Comparison of ENCODE assay signal across 8 mouse cellular contexts in the genomic region with DNA sequence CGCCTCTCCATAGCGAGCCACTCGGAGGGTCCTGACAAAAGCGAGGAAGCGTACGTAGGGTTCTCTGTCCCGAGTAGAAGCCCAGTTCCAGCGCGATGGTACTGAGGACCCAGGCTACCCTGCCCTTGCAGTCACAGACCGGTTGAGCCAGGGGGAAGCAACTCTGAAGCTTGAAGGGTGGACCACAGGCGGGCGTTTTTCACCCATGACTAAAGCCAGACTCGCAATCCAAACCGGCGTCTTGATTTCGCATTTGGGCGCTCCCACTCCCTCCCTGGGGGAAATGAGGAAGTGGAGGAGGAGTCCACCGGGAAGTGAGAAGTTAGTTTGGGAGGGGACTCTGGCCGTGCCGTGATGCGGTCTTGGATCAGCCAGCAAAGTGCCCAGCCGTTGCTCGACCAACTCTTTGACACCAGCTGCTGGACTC. TPM values are rescaled to one million over a fixed set of nuclear protein-coding genes. Genes with fewer than 3 reads are reported as not detected.
A peak's percentile ranks its signal among the peaks of the same experiment; 100 is the strongest.
DNase-seq lines count a peak whose midpoint lies in the region; ATAC-seq and TF ChIP-seq lines count a peak whose summit lies in the region.

No protein-coding gene starts in this region.

- peaks cover 62% of the 10 kb centered on the region for H3K4me1 ChIP-seq in E14TG2a.4 (replicated peaks; ENCODE audit: low read depth, low read length)
- H3K4me1 ChIP-seq in forebrain, embryonic 15.5 days = peaks cover 41% of the 10 kb centered on the region
- H3K4me1 ChIP-seq in hindbrain, embryonic 10.5 days (replicated peaks) = peaks cover 62% of the 10 kb centered on the region
- H3K4me1 ChIP-seq in limb, embryonic 14.5 days (ENCODE audit: control insufficient read depth, insufficient read depth, low read length) = peaks cover 44% of the 10 kb centered on the region
- peaks cover 54% of the 10 kb centered on the region for H3K4me1 ChIP-seq in midbrain, embryonic 12.5 days

- peak overlapping the region; percentile 81 for H3K9ac ChIP-seq in forebrain, embryonic 15.5 days (replicated peaks)
- peak overlapping the region; percentile 80 for H3K9ac ChIP-seq in limb, embryonic 14.5 days (ENCODE audit: low read depth, low read length, severe bottlenecking)
- peak overlapping the region; percentile 75 for H3K9ac ChIP-seq in midbrain, embryonic 12.5 days (replicated peaks)

- peaks cover 36% of the 10 kb centered on the region for H3K27me3 ChIP-seq in E14TG2a.4 (ENCODE audit: insufficient read depth, low read length)
- peaks cover 28% of the 10 kb centered on the region for H3K27me3 ChIP-seq in forebrain, embryonic 15.5 days
- peaks cover 36% of the 10 kb centered on the region for H3K27me3 ChIP-seq in hindbrain, embryonic 10.5 days (ENCODE audit: insufficient read depth, poor library complexity, severe bottlenecking)
- H3K27me3 ChIP-seq in limb, embryonic 14.5 days (ENCODE audit: control insufficient read depth, insufficient read depth, low read length) = no peaks in the 10 kb centered on the region
- peaks cover 36% of the 10 kb centered on the region for H3K27me3 ChIP-seq in midbrain, embryonic 12.5 days

- DNase-seq in adrenal gland, postnatal 10 days = peak; percentile 75
- no peak for DNase-seq in hindbrain, embryonic 10.5 days (ENCODE audit: low spot score)
- peak; percentile 55 for DNase-seq in limb, embryonic 14.5 days (ENCODE audit: low spot score)
- no peak for DNase-seq in ovary, postnatal 14 days (ENCODE audit: low spot score)
- DNase-seq in ovary, postnatal 10 days (ENCODE audit: low spot score) = no peak

- 0 out of 2 replicates have a peak, but pooled peaks have one; percentile 12 for TF ChIP-seq POLR2A in limb, embryonic 14.5 days (IDR thresholded peaks at IDR 0.05; ENCODE audit: borderline replicate concordance, extremely low read depth, insufficient read depth, insufficient read length)

- H3K9me3 ChIP-seq in E14TG2a.4 (ENCODE audit: low read length) = no peaks in the 10 kb centered on the region
- H3K9me3 ChIP-seq in forebrain, embryonic 15.5 days = no peaks in the 10 kb centered on the region
- no peaks in the 10 kb centered on the region for H3K9me3 ChIP-seq in hindbrain, embryonic 10.5 days
- no peaks in the 10 kb centered on the region for H3K9me3 ChIP-seq in limb, embryonic 14.5 days (ENCODE audit: control insufficient read depth, low read length)
- H3K9me3 ChIP-seq in midbrain, embryonic 12.5 days = no peaks in the 10 kb centered on the region

- WGBS in forebrain, embryonic 15.5 days = under 1% methylated on average over 23 of the region's 23 CpGs
- 0% methylated on average over 23 of the region's 23 CpGs for WGBS in hindbrain, embryonic 10.5 days
- WGBS in limb, embryonic 14.5 days = 0% methylated on average over 23 of the region's 23 CpGs
- under 1% methylated on average over 23 of the region's 23 CpGs for WGBS in midbrain, embryonic 12.5 days

- ATAC-seq in forebrain, embryonic 15.5 days (replicated peaks) = no peak
- ATAC-seq in limb, embryonic 14.5 days (ENCODE audit: low FRiP score, low read depth) = no peak
- ATAC-seq in midbrain, embryonic 12.5 days (ENCODE audit: low FRiP score, low read depth) = no peak; the same call in 1 of the 2 replicates

- H3K4me3 ChIP-seq in E14TG2a.4 (replicated peaks; ENCODE audit: low read length) = peak overlapping the region; percentile 87
- peak overlapping the region; percentile 84 for H3K4me3 ChIP-seq in forebrain, embryonic 15.5 days
- H3K4me3 ChIP-seq in hindbrain, embryonic 10.5 days = peak overlapping the region; percentile 84
- peak overlapping the region; percentile 85 for H3K4me3 ChIP-seq in limb, embryonic 14.5 days (replicated peaks; ENCODE audit: low read length)
- peak overlapping the region; percentile 79 for H3K4me3 ChIP-seq in midbrain, embryonic 12.5 days

- no peak for TF ChIP-seq CTCF in E14TG2a.4 (conservative IDR thresholded peaks at IDR 0.05; ENCODE audit: low read length)

- H3K27ac ChIP-seq in forebrain, embryonic 15.5 days (replicated peaks) = peak overlapping the region; percentile 87
- H3K27ac ChIP-seq in hindbrain, embryonic 10.5 days = peak overlapping the region; percentile 96
- peak overlapping the region; percentile 91 for H3K27ac ChIP-seq in limb, embryonic 14.5 days (replicated peaks; ENCODE audit: low read depth, low read length)
- H3K27ac ChIP-seq in midbrain, embryonic 12.5 days (replicated peaks) = peak overlapping the region; percentile 88

- peak overlapping the region; percentile 90 for H3K4me2 ChIP-seq in forebrain, embryonic 15.5 days (replicated peaks)
- peak overlapping the region; percentile 98 for H3K4me2 ChIP-seq in limb, embryonic 14.5 days (replicated peaks; ENCODE audit: low read depth, low read length, severe bottlenecking)
- peak overlapping the region; percentile 94 for H3K4me2 ChIP-seq in midbrain, embryonic 12.5 days (replicated peaks)

- peaks cover 37% of the 10 kb centered on the region for H3K36me3 ChIP-seq in E14TG2a.4 (ENCODE audit: insufficient read depth, low read length)
- peaks cover 28% of the 10 kb centered on the region for H3K36me3 ChIP-seq in forebrain, embryonic 15.5 days
- peaks cover 38% of the 10 kb centered on the region for H3K36me3 ChIP-seq in hindbrain, embryonic 10.5 days
- peaks cover 42% of the 10 kb centered on the region for H3K36me3 ChIP-seq in limb, embryonic 14.5 days (ENCODE audit: control insufficient read depth, insufficient read depth, low read length)
- peaks cover 34% of the 10 kb centered on the region for H3K36me3 ChIP-seq in midbrain, embryonic 12.5 days

RNA-seq across cellular contexts. Expression of a gene that starts 3.7 kb away (rescaled TPM):
- total RNA-seq in adrenal gland, postnatal 10 days (2021) = 10 to 100 TPM; 23.6 to 27.7 TPM
- polyA plus RNA-seq in forebrain, embryonic 15.5 days (2015; fragmentation: Nextera tagmentation; extraction: Ambion mirVana) = 38.9 and 41.1 TPM in 2 replicates
- polyA plus RNA-seq in hindbrain, embryonic 10.5 days (2016; fragmentation: Nextera tagmentation; extraction: Ambion mirVana) = 46.4 and 48.3 TPM in 2 replicates
- 74.7 and 78.4 TPM in 2 replicates for polyA plus RNA-seq in limb, embryonic 14.5 days (2012; rRNA removed)
- polyA plus RNA-seq in limb, embryonic 14.5 days (2014; fragmentation: Nextera tagmentation; extraction: Ambion mirVana) = 67.6 and 73.2 TPM in 2 replicates
- polyA plus RNA-seq in midbrain, embryonic 12.5 days (2016; fragmentation: Nextera tagmentation; extraction: Ambion mirVana) = 43.6 and 48.9 TPM in 2 replicates

RNA-seq across cellular contexts. Expression of a gene that starts 7.9 kb away (rescaled TPM):
- not detected for total RNA-seq in adrenal gland, postnatal 10 days (2021)
- 3.7 and 4.6 TPM in 2 replicates for polyA plus RNA-seq in forebrain, embryonic 15.5 days (2015; fragmentation: Nextera tagmentation; extraction: Ambion mirVana)
- polyA plus RNA-seq in hindbrain, embryonic 10.5 days (2016; fragmentation: Nextera tagmentation; extraction: Ambion mirVana) = 2.6 and 4.7 TPM in 2 replicates
- 0.76 and 1.4 TPM in 2 replicates for polyA plus RNA-seq in limb, embryonic 14.5 days (2012; rRNA removed)
- 1.2 TPM in 1 of 2 replicates, not detected in the other for polyA plus RNA-seq in limb, embryonic 14.5 days (2014; fragmentation: Nextera tagmentation; extraction: Ambion mirVana)
- 1.1 and 2.6 TPM in 2 replicates for polyA plus RNA-seq in midbrain, embryonic 12.5 days (2016; fragmentation: Nextera tagmentation; extraction: Ambion mirVana)

RNA-seq across cellular contexts. Expression of a gene that starts 8.0 kb away (rescaled TPM):
- total RNA-seq in adrenal gland, postnatal 10 days (2021) = 10 to 100 TPM; 35.2 to 35.4 TPM
- polyA plus RNA-seq in forebrain, embryonic 15.5 days (2015; fragmentation: Nextera tagmentation; extraction: Ambion mirVana) = 96.7 and 97.5 TPM in 2 replicates
- 79.8 and 87.1 TPM in 2 replicates for polyA plus RNA-seq in hindbrain, embryonic 10.5 days (2016; fragmentation: Nextera tagmentation; extraction: Ambion mirVana)
- polyA plus RNA-seq in limb, embryonic 14.5 days (2012; rRNA removed) = 35.8 and 43.3 TPM in 2 replicates
- 42.1 and 43.0 TPM in 2 replicates for polyA plus RNA-seq in limb, embryonic 14.5 days (2014; fragmentation: Nextera tagmentation; extraction: Ambion mirVana)
- polyA plus RNA-seq in midbrain, embryonic 12.5 days (2016; fragmentation: Nextera tagmentation; extraction: Ambion mirVana) = 90.1 and 95.0 TPM in 2 replicates

RNA-seq across cellular contexts. Expression of a gene that starts 12.7 kb away (rescaled TPM):
- total RNA-seq in adrenal gland, postnatal 10 days (2021) = 10 to 100 TPM; 40.2 to 47.6 TPM
- 75.3 and 76.2 TPM in 2 replicates for polyA plus RNA-seq in forebrain, embryonic 15.5 days (2015; fragmentation: Nextera tagmentation; extraction: Ambion mirVana)
- 134 and 135 TPM in 2 replicates for polyA plus RNA-seq in hindbrain, embryonic 10.5 days (2016; fragmentation: Nextera tagmentation; extraction: Ambion mirVana)
- polyA plus RNA-seq in limb, embryonic 14.5 days (2012; rRNA removed) = 68.0 and 88.8 TPM in 2 replicates
- 123 and 130 TPM in 2 replicates for polyA plus RNA-seq in limb, embryonic 14.5 days (2014; fragmentation: Nextera tagmentation; extraction: Ambion mirVana)
- 112 and 116 TPM in 2 replicates for polyA plus RNA-seq in midbrain, embryonic 12.5 days (2016; fragmentation: Nextera tagmentation; extraction: Ambion mirVana)

RNA-seq across cellular contexts. Expression of a gene that starts 13.0 kb away (rescaled TPM):
- total RNA-seq in adrenal gland, postnatal 10 days (2021) = 10 to 100 TPM; 19.2 to 21.3 TPM
- 74.9 and 78.7 TPM in 2 replicates for polyA plus RNA-seq in forebrain, embryonic 15.5 days (2015; fragmentation: Nextera tagmentation; extraction: Ambion mirVana)
- polyA plus RNA-seq in hindbrain, embryonic 10.5 days (2016; fragmentation: Nextera tagmentation; extraction: Ambion mirVana) = 39.2 and 45.7 TPM in 2 replicates
- polyA plus RNA-seq in limb, embryonic 14.5 days (2012; rRNA removed) = 52.7 and 59.2 TPM in 2 replicates
- polyA plus RNA-seq in limb, embryonic 14.5 days (2014; fragmentation: Nextera tagmentation; extraction: Ambion mirVana) = 37.6 and 38.6 TPM in 2 replicates
- polyA plus RNA-seq in midbrain, embryonic 12.5 days (2016; fragmentation: Nextera tagmentation; extraction: Ambion mirVana) = 48.1 and 48.4 TPM in 2 replicates

Comparison
In these comparisons a context has a peak if more than half of its experiments do, and no peak if none do; other contexts are left out.
1. DNase-seq: peak in adrenal gland, postnatal 10 days (single experiment) and limb, embryonic 14.5 days (single experiment); none in hindbrain, embryonic 10.5 days (single experiment), ovary, postnatal 14 days (single experiment) and ovary, postnatal 10 days (single experiment).
2. Peak in every context shown above with its lines, with median percentiles within 50 percentile points of each other: H3K4me3 ChIP-seq, H3K27ac ChIP-seq, H3K4me2 ChIP-seq and H3K9ac ChIP-seq.